Mouse (Mus musculus): ENCODE results near the gene Wdfy1. TPM values are rescaled to one million over a fixed set of nuclear protein-coding genes. Genes with fewer than 3 reads are reported as not detected.

Gene Wdfy1
- polyA plus RNA-seq, 1 experiment from 2014 or later: 16.5 TPM

GRCm38 (mm10) chr1:79759006-79759405 is 16.9 kb downstream of the Wdfy1 start:
- Histone ChIP-seq H3K27ac (no peak overlapping the region), H3K27me3 (replicated peaks) (no peaks in the 10 kb centered on the region), H3K4me1 (peaks cover 49% of the 10 kb centered on the region), H3K4me2 (no peak overlapping the region), H3K9ac (no peak overlapping the region), H3K4me3 (no peak overlapping the region), H3K9me3 (replicated peaks) (no peaks in the 10 kb centered on the region), H3K36me3 (no peaks in the 10 kb centered on the region)
- ATAC-seq: no peak
- 66% methylated on average over 2 of the region's 2 CpGs for WGBS (ENCODE audit: insufficient replicate concordance)

GRCm38 (mm10) chr1:79757597-79757996 is 18.3 kb downstream of the Wdfy1 start:
- no peaks in the 10 kb centered on the region for H3K36me3 ChIP-seq
- H3K4me2 ChIP-seq: no peak overlapping the region
- no peak overlapping the region for H3K9ac ChIP-seq
- no peaks in the 10 kb centered on the region for H3K27me3 ChIP-seq (replicated peaks)
- no peak overlapping the region for H3K4me3 ChIP-seq
- 58% methylated on average over 4 of the region's 4 CpGs for WGBS (ENCODE audit: insufficient replicate concordance)
- no peak for ATAC-seq
- H3K9me3 ChIP-seq (replicated peaks): no peaks in the 10 kb centered on the region
- H3K27ac ChIP-seq: no peak overlapping the region
- peaks cover 51% of the 10 kb centered on the region for H3K4me1 ChIP-seq

GRCm38 (mm10) chr1:79757161-79757560 is 18.8 kb downstream of the Wdfy1 start:
- Histone ChIP-seq H3K27ac (no peak overlapping the region), H3K4me3 (no peak overlapping the region), H3K4me1 (peaks cover 51% of the 10 kb centered on the region), H3K4me2 (no peak overlapping the region), H3K9ac (no peak overlapping the region), H3K9me3 (replicated peaks) (no peaks in the 10 kb centered on the region), H3K27me3 (replicated peaks) (no peaks in the 10 kb centered on the region), H3K36me3 (no peaks in the 10 kb centered on the region)
- no peak for ATAC-seq
- 63% methylated on average over 7 of the region's 7 CpGs for WGBS (ENCODE audit: insufficient replicate concordance)

GRCm38 (mm10) chr1:79756417-79756816 is 19.5 kb downstream of the Wdfy1 start:
- Histone ChIP-seq H3K4me3 (no peak overlapping the region), H3K4me1 (peaks cover 55% of the 10 kb centered on the region), H3K9me3 (replicated peaks) (no peaks in the 10 kb centered on the region), H3K4me2 (no peak overlapping the region), H3K36me3 (no peaks in the 10 kb centered on the region), H3K27me3 (replicated peaks) (no peaks in the 10 kb centered on the region), H3K27ac (no peak overlapping the region), H3K9ac (no peak overlapping the region)
- 73% methylated on average over 5 of the region's 5 CpGs for WGBS (ENCODE audit: insufficient replicate concordance)
- ATAC-seq: no peak

DNA sequence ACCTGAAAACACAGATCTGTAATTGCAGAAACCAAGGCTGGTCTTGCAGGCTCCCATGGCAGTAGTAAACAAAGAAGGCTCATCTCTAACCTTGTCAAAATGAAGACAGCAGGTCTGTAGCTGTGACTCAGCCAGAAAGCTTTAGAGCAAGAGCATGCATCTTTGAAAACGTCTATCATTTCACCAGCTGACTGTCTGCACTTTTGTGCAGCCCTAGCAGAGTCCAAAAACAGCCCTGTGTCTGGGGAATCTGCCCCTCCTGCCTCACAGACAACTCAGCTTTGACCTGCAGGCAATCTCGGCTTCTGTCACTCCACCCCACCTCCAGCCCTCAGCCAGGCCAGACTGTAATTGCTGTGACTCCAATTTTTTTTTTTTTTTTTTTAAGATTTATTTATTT is 20.6 kb downstream of the Wdfy1 start:
- 40% methylated on average over 2 of the region's 2 CpGs for WGBS (ENCODE audit: insufficient replicate concordance)
- Histone ChIP-seq H3K4me2 (no peak overlapping the region), H3K4me3 (no peak overlapping the region), H3K9me3 (replicated peaks) (no peaks in the 10 kb centered on the region), H3K27ac (no peak overlapping the region), H3K4me1 (peaks cover 51% of the 10 kb centered on the region), H3K9ac (no peak overlapping the region), H3K36me3 (no peaks in the 10 kb centered on the region), H3K27me3 (replicated peaks) (no peaks in the 10 kb centered on the region)
- no peak for ATAC-seq

DNA sequence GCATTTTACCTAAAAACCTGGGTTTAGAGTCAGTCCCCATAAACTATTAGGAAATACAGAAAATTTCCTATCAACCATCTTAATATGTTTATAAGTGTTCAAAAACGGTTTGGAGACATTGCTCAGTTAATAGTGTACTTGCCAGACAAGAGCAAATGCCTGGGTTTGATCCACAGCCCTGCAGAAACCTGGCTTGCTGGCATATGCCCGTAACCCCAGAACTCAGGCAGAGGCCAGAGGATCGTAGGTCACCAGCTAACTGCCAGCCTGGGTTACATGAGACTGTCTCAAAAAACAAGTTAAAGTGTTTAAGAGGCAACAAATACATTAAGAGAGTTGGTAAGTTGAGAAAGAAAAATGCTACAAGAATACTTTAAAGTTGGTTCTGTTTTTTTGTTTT is 21.0 kb downstream of the Wdfy1 start:
- WGBS (ENCODE audit: insufficient replicate concordance): 69% methylated on average over 3 of the region's 3 CpGs
- Histone ChIP-seq H3K4me2 (no peak overlapping the region), H3K27ac (no peak overlapping the region), H3K9me3 (replicated peaks) (no peaks in the 10 kb centered on the region), H3K4me1 (peaks cover 48% of the 10 kb centered on the region), H3K36me3 (no peaks in the 10 kb centered on the region), H3K4me3 (no peak overlapping the region), H3K9ac (no peak overlapping the region), H3K27me3 (replicated peaks) (no peaks in the 10 kb centered on the region)
- ATAC-seq: no peak

DNA sequence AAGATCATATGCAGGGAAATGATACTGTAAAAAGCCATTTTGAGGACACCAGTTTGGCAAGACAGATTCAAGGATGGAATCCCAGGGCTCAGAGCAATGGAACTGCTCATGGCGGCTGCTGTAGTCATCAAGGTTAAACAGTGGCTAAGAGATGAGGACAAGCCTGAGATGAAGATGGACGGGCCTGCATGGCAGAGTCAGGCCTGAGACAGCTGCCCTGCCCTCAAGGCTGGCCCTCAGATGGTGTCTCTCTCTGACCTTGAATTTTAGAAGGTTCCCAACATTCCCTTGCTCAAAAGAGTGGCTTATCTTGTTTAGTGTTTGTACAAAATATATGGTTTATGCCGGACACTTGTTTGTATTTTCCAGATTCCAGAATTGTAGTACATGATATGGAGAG is 22.5 kb downstream of the Wdfy1 start:
- no peak overlapping the region for H3K27ac ChIP-seq
- H3K9ac ChIP-seq: no peak overlapping the region
- ATAC-seq: no peak
- H3K4me1 ChIP-seq: peaks cover 41% of the 10 kb centered on the region
- no peak overlapping the region for H3K4me2 ChIP-seq
- no peaks in the 10 kb centered on the region for H3K27me3 ChIP-seq (replicated peaks)
- H3K9me3 ChIP-seq (replicated peaks): no peaks in the 10 kb centered on the region
- no peak overlapping the region for H3K4me3 ChIP-seq
- WGBS (ENCODE audit: insufficient replicate concordance): 72% methylated on average over 3 of the region's 3 CpGs
- H3K36me3 ChIP-seq: no peaks in the 10 kb centered on the region

GRCm38 (mm10) chr1:79752714-79753340 is 23.1 kb downstream of the Wdfy1 start:
- 59% methylated on average over 4 of the region's 4 CpGs for WGBS (ENCODE audit: insufficient replicate concordance)

DNA sequence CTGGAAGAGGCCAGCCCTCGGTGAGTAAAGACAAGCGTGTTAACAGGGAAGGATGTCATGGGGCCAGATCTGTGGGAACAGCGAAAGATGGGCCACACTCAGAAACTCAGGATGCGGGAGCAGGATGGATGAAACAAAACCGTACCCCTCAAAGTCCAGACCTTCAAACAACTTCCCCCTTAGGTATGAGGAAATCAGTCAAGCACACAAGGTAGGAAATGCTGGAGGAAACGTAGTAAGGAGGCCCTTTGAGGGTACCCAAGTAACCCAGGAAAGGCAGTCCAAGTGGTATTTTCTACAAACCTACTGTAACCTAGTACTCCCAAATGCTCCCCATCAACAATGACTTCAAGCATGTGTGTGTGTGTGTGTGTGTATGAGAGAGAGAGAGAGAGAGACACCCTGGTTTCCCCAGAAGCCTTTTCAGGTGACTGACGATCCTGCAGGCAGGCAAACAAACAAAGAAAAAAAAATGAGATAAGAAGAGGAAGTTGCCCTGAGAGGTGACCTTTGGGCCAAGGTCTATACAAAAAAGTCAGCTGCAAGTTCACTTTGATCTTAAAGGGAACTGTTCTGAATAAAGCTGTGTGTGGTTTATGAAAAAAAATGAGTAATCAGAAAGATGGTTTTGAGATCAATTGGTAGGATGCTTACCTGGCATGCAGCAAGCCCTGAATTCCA is 23.8 kb downstream of the Wdfy1 start:
- H3K4me3 ChIP-seq: no peak overlapping the region

More at GRCm38 (mm10) chr1:79752714-79753340, 23.1 kb downstream of the Wdfy1 start:
- Histone ChIP-seq H3K9me3 (replicated peaks) (no peaks in the 10 kb centered on the region), H3K27me3 (replicated peaks) (no peaks in the 10 kb centered on the region), H3K4me3 (no peak overlapping the region), H3K27ac (no peak overlapping the region), H3K9ac (no peak overlapping the region), H3K4me1 (peaks cover 38% of the 10 kb centered on the region), H3K36me3 (no peaks in the 10 kb centered on the region), H3K4me2 (no peak overlapping the region)
- ATAC-seq: no peak

DNA sequence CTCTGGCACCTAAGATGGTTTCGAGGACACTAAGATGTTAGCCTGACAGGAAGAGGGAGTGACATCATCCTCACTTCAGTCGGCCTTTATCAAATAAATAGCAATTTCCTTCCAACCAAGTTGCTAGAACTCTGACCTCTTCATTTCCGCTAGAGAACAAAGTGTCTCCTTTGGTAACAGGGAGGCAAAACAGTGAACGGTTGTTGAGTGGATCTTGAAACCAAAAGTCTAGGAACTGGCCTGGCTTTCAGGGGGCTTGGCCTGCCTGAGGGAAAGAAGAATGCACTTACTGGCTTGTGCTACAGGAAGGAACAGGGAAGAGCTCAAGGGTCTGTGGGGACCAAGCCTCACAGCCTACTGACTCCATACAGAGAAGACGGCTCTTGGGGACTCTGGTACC is 24.8 kb downstream of the Wdfy1 start:
- no peak overlapping the region for H3K4me3 ChIP-seq
- H3K9ac ChIP-seq: no peak overlapping the region
- ATAC-seq: no peak
- no peaks in the 10 kb centered on the region for H3K27me3 ChIP-seq (replicated peaks)
- 38% methylated on average over 5 of the region's 5 CpGs for WGBS (ENCODE audit: insufficient replicate concordance)
- no peak overlapping the region for H3K4me2 ChIP-seq
- H3K4me1 ChIP-seq: peaks cover 28% of the 10 kb centered on the region
- H3K36me3 ChIP-seq: no peaks in the 10 kb centered on the region
- H3K27ac ChIP-seq: no peak overlapping the region; the same call in 1 of the 2 replicates
- H3K9me3 ChIP-seq (replicated peaks): no peaks in the 10 kb centered on the region

More for the DNA sequence above, 23.8 kb downstream of the Wdfy1 start:
- no peaks in the 10 kb centered on the region for H3K9me3 ChIP-seq (replicated peaks)
- 46% methylated on average over 7 of the region's 7 CpGs for WGBS (ENCODE audit: insufficient replicate concordance)
- no peak overlapping the region for H3K4me2 ChIP-seq
- H3K4me1 ChIP-seq: peaks cover 32% of the 10 kb centered on the region
- peak overlapping the region; percentile 45; the same call in 1 of the 2 replicates for H3K27ac ChIP-seq
- ATAC-seq: no peak
- H3K9ac ChIP-seq: no peak overlapping the region
- no peaks in the 10 kb centered on the region for H3K36me3 ChIP-seq
- H3K27me3 ChIP-seq (replicated peaks): no peaks in the 10 kb centered on the region

- no peak for ATAC-seq
- Histone ChIP-seq H3K4me2 (no peak overlapping the region), H3K4me1 (no peaks in the 10 kb centered on the region), H3K27me3 (replicated peaks) (no peaks in the 10 kb centered on the region), H3K36me3 (no peaks in the 10 kb centered on the region), H3K9ac (no peak overlapping the region), H3K27ac (no peak overlapping the region), H3K4me3 (no peak overlapping the region), H3K9me3 (replicated peaks) (no peaks in the 10 kb centered on the region)
- 65% methylated on average over 4 of the region's 4 CpGs for WGBS (ENCODE audit: insufficient replicate concordance)
Measured at GRCm38 (mm10) chr1:79746056-79746455, 29.9 kb downstream of the Wdfy1 start.

GRCm38 (mm10) chr1:79743385-79743784 is 32.6 kb downstream of the Wdfy1 start:
- 85% methylated on average over 1 of the region's 1 CpGs for WGBS (ENCODE audit: insufficient replicate concordance)
- no peak overlapping the region for H3K4me2 ChIP-seq
- H3K4me1 ChIP-seq: no peaks in the 10 kb centered on the region
- no peak overlapping the region for H3K4me3 ChIP-seq
- H3K36me3 ChIP-seq: peaks cover 7% of the 10 kb centered on the region
- no peaks in the 10 kb centered on the region for H3K27me3 ChIP-seq (replicated peaks)
- no peaks in the 10 kb centered on the region for H3K9me3 ChIP-seq (replicated peaks)
- H3K9ac ChIP-seq: no peak overlapping the region
- no peak overlapping the region for H3K27ac ChIP-seq
- ATAC-seq: no peak
